Mouse (Mus musculus) cerebellum, adult 2 months (tissue): ENCODE data around the gene 4922502D21Rik.

Source experiments
- CTCF ChIP-seq: fragments of 200-500 bp; IDR thresholded peaks from 2 replicates; pipeline ENCODE4 v1.5.1; 2011; ENCODE audit warnings: low read depth, mild to moderate bottlenecking, control low read depth, low read length, moderate library complexity, borderline replicate concordance; ENCODE audit not compliant: insufficient read depth
- POLR2A ChIP-seq: fragments of 200-500 bp; IDR thresholded peaks from 2 replicates; pipeline ENCODE4 v1.6.1; 2011; ENCODE audit warnings: low read length, control low read depth, borderline replicate concordance; ENCODE audit not compliant: insufficient read depth

GRCm38 (mm10) chr6:129276483-129276882 is 55.1 kb downstream of the 4922502D21Rik start:
- TF ChIP-seq POLR2A (no peak), CTCF (no peak)
